Mouse (Mus musculus): ENCODE measurements around the gene B2m.

- TF ChIP-seq CTCF (IDR thresholded peaks at IDR 0.05; ENCODE audit: control insufficient read depth, insufficient read depth, insufficient read length) (no peak), MYOD1 (IDR thresholded peaks at IDR 0.05; ENCODE audit: control insufficient read depth, insufficient read length, low read depth) (no peak), CEBPB (IDR thresholded peaks at IDR 0.05; ENCODE audit: low read depth) (no peak), USF1 (IDR thresholded peaks at IDR 0.05; ENCODE audit: low read depth) (no peak), FOSL1 (IDR thresholded peaks at IDR 0.05; ENCODE audit: insufficient read depth, low read length, poor library complexity, severe bottlenecking) (no peak), MAX (IDR thresholded peaks at IDR 0.05) (no peak)
Observed at GRCm38 (mm10) chr2:122141332-122141967, 6.0 kb upstream of the B2m start.
